Mouse (Mus musculus): ENCODE data around the gene Prkn. TPM values are rescaled to one million over a fixed set of nuclear protein-coding genes. Genes with fewer than 3 reads are reported as not detected.

Prkn gene
- total RNA-seq, 2 experiments from 2014 or later = 8.7 to 9.2 TPM

DNA sequence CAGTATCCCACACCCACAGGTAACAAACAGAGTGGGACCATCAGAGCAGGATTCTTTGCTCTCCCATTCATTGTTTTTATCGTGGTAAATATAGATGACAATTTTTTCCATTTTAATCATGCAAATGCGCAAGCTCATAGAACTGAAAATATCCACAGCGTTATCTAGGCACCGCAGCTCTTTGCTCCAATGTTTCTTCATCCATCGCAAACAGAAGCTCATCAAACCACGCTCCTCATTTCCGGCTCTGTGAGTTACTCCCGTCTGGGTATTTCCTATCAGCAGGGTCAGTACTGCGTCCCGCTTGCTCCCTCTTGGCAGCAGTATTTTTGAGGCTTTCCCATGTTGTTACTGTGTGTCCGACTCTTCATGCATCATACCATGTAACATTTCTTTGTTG is 1022.8 kb downstream of the Prkn start:
- intact Hi-C loops (cut with DNase I) = no loop called here
- DNase-seq (ENCODE audit: low spot score) = no peak

DNA sequence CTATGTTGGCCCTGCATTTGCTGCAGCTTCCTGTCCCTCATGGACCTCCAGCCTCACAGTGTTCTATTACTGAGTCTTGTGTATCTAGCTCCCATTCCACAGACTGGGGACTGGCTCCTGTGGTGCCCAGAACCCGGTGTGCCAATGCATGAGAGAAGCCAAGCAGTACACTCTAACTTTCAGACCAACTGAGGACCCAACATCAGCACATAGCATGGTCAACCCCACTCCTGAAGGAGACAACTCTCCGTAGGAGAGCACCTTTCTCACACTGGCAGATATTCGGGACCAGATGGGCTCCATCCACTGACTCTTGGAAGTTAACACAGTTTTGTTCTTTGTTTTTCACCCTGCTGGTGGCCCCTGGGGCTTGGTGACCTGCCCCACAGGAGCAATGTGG is 1026.0 kb downstream of the Prkn start:
- DNase-seq (ENCODE audit: low spot score) = no peak

DNA sequence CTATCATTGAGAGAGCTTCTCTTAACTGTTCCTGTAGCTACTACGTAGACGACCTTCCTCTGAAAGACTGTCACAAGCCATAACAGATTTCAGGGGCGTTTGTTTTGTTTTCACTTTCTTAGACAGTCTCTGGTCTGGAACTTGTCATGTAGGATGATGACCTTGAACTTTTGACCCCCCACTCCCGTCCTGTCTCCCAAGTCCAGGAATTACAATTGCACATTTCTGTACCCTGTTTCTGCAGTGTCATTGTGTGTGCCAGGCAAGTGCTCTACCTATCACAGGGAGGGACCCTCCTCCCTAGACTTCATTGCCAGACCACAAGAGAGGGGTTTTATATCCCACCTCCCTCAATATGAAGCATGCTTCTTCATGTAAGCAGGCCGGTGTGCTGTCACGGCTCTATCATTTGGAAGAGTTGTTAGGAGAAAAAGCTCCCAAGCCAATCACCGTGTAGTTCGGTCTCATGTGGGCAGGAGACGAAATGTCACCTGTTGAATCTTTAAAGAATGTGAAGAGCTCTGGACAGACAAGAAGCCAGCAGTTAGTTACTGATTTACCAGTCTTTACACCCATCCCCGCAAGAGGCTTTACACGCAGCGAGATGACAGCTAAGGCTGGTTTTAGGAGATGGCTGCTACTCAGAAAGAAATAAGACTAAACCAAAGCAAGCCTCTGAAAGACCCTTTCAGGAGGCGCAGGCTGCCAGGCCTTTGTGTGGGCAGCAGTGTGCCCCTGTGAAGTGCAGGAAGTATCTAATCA is 1027.3 kb downstream of the Prkn start:
- intact Hi-C loops (cut with DNase I) = no loop called here

More for the DNA sequence above, 1026.0 kb downstream of the Prkn start:
- intact Hi-C loops (cut with DNase I) = no loop called here

DNA sequence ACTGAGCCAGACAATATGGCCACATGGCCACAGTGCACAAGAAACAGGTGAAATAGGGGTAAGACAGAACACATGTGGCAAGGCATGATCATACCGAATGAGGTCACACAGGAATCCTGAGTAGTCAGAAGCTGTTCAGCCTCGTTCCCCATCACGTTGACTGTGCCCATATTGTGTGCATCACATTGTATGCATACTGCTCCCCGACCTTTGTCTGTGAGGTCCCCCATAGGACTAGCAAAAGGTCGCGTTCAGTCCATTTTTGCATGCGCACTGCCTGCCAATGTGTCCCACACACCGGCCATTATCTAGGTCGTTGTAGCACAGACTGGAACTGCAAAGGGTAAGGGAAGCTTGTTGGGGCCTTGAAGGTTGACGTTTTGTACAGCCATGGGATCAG is 1030.4 kb downstream of the Prkn start:
- intact Hi-C loops (cut with DNase I) = no loop called here
- no peak for DNase-seq (ENCODE audit: low spot score)

More for the DNA sequence above, 1027.3 kb downstream of the Prkn start:
- DNase-seq (ENCODE audit: low spot score) = no peak

DNA sequence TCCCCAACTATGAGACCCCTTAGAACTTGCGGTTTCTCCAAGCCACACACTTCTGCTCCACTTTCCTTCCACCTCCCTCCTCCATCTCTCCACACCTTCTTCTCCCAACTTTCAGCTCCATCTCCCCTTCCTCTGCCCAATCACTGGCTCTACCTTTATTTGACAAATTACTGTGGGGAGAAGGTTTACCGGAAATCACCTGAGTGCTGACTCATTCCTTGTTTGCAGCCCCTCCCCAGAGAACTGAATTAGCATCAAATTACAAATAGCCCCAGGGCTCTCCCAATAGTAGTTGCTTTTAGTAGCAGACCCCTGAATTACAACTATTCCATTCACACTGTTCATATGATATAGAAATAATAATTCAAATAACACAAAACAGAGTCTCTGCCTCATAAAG is 1036.1 kb downstream of the Prkn start:
- intact Hi-C loops (cut with DNase I) = no loop called here
- no peak for DNase-seq (ENCODE audit: low spot score)

DNA sequence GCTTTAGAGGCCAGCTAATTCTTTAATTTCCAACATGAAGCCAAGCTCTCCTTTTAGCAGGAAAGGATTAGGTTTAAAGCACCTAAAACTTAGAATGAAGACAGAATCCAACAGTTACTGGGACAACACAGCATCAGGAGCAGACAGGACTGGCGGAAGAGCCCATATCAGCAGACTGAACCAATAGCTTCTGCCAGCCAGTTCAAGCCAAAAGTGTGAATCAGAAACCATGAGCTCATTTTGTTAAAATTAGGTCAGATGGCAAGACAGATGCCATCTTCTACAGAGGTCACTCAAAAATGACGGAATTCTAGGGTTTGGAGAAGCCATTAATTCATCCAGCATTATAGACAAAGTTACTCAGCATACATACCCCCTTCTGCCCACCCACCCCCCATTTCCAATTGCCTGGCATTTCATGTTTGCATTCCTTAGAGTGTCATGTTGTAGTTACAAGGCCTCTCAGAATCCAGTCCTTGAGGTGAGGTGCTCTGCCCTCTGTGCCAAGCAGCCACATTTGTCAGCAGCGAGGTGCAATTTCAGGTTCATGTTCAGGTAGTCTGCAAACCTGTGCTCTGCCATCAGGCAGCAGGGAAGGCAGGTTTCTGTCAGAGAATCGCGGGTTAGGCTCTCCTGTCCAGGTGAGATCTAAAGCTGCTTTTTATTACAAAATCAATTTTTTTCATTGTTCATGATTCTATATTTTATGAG is 1041.1 kb downstream of the Prkn start:
- DNase-seq (ENCODE audit: low spot score) = no peak
- intact Hi-C loops (cut with DNase I) = no loop called here

DNA sequence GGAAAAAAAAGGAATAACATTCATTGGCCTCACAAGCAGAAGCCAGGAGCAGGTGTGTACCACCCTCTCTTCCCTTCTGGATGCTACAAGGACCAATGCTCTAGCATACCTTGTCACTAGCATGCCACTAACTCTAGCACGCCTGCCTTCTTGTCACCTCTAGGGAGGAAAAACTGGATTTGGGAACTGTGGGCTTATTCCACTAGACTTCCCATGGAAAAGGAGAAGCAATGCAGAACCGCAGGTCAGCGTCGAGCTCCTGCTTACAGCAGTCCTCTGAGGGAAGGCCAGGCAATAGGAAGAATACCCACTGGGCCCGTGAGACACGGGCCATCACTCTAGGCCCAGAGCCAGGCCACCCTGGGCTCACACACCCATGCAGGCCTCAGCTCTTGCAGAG is 1045.4 kb downstream of the Prkn start:
- intact Hi-C loops (cut with DNase I) = no loop called here
- DNase-seq (ENCODE audit: low spot score) = no peak

DNA sequence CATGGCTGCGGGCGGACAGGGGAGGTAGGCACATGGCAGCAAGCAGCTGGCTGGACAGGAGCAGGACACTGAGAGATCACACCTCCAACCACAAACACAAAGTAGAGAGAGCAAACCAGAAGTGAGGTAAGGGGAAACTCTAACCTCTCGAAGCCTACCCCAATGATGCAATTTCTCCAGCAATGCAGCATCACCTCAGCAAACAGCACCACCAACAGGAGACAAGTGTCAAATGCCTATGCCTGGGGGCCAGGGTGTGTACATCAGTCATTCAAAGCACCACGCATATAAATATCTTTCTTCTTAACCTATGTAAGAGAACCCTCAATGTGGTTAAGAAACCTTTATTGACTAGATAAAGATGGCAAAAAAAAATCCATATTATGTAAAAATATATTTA is 1046.8 kb downstream of the Prkn start:
- intact Hi-C loops (cut with DNase I) = no loop called here
- no peak for DNase-seq (ENCODE audit: low spot score)

DNA sequence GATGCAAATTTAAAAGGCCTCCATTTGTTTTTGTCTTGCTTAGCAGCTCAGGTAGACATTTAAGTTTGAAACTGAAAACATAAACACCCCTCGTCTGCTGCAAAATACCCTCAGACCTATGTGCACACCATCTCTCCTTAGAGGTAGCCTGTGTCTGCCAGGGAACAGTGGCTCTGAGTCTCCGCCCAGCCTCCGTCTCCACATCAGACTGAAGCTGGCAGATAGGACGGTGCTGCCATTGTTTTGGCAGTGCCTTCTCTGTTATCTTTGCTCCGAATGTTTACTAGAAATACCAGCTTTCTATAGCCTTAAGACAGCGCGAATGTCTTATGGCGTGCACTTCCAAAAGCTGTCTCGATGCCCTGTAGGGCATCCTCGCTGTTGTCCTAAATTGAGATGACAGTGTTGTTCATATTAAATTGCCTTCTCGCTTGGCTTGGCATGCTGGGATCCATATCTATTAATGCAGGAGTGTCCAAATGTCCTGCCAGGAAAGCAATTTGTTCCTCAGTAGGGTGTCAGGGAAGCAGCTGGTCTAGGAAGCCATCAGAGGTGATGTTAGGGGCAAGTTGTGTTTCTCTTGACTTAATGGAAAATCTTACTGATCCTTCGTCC is 1047.5 kb downstream of the Prkn start:
- DNase-seq (ENCODE audit: low spot score) = no peak
- intact Hi-C loops (cut with DNase I) = no loop called here

DNA sequence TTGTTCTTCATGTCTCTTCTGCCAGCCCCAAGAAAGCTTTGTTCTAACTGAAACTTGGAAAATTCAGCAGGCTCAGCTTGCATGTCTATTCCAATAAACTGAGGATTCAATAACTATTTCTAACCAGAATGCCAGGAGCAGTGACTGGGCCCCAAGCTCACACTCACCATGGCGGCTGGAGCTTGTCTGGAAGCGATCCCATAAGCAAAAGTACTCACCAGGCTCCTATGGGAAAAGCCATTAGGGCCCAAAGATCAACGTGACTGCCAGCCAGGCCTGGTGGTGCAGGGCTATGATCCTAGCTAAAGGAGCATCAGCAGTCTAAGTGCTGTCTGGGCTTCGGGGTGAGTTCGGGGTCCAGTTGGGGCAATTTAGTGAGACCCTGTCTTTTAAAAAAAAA is 1048.6 kb downstream of the Prkn start:
- intact Hi-C loops (cut with DNase I) = no loop called here
- DNase-seq (ENCODE audit: low spot score) = no peak

DNA sequence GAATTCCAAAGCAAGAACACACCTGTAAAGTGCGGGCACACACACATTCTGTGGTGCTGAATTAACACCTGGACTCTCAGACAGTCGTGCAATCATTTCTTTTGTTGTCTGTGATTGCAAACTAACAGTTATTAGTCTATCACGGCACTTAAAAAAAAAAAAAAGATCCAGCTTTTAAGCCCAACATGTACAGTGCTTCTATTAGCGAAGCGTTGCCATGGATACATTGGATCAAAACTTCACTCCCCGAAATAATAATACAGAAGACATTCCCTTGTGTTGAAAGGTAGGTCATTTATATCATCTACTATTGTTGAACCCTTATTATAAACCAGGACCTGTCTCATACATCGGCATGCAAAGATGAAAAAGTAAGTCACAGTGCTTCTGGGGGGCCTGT is 1060.1 kb downstream of the Prkn start:
- DNase-seq (ENCODE audit: low spot score) = no peak
- intact Hi-C loops (cut with DNase I) = no loop called here

DNA sequence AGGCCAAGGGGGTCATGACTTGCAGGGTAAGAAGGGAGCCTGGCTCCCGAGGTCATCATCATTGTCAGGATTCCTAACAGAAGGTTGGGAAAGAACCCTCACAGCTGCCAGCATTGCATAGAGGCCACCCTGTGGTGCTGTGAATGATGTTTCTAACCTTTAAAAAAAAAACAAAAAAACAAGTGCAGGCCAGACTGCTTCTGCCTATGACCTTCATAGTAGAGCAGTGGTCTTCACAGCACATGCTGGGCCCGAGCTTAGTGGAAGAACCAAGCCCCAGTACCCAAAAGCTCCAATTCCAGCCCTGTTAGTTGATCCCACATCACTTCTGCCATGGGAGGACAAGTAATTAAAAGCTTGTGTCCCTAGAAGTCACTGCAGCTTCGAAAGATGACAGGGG is 1061.5 kb downstream of the Prkn start:
- intact Hi-C loops (cut with DNase I) = no loop called here

DNA sequence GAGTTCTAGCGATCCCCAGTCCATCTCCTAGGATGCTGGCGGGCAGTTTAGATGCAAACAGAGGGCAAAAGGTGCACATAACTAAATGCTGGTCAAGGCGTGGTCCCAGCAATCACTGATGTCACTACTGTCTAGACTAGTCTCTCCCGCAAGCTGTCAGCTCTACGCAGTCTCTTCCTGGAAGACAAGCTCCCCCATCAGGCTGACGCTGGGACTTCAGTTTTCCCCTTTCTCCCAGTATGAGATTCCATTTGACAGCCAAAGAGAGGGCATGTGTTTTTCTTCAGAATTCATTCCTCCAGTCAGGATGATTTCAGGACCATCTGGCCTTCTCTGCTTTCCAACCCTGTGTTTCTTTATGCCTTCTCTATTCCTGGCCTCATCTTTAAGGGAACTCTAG is 1062.8 kb downstream of the Prkn start:
- intact Hi-C loops (cut with DNase I) = no loop called here
- no peak for DNase-seq (ENCODE audit: low spot score)

More for the DNA sequence above, 1061.5 kb downstream of the Prkn start:
- DNase-seq (ENCODE audit: low spot score) = no peak

DNA sequence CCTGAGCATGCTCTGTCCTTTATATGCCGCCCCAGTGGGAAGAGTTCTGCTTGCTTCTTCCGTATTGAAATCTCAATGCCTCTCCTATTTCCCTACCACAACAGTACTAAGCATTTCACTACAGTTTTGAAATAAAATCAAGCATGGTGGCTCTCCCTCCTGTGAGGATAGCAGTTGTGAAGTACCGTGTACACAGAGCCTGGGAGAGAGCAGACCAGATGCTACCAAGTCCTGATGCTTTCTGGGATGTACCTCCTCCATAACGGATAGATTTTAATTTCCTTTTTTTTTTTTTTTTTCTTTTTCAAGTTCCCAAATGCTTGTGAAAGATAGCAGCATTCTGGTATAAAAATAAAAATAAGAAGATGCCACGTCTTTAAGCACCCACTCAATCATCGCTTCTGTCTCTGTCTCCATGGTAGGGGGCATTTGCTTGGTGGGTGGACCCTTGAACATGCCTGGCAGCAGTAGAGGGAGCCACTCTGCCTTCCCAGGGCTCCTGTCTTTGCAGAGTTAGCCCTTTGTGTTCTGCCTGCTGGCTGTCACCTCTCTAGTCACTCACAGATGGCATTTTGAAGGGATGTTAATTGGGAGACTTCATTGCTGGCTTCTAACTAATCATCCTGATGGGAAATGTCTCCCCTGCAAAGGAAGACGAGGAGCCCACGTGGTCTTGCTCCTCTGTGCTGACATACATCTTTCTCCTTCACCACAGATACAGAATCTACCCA is 1070.6 kb downstream of the Prkn start:
- intact Hi-C loops (cut with DNase I) = no loop called here
- no peak for DNase-seq (ENCODE audit: low spot score)

DNA sequence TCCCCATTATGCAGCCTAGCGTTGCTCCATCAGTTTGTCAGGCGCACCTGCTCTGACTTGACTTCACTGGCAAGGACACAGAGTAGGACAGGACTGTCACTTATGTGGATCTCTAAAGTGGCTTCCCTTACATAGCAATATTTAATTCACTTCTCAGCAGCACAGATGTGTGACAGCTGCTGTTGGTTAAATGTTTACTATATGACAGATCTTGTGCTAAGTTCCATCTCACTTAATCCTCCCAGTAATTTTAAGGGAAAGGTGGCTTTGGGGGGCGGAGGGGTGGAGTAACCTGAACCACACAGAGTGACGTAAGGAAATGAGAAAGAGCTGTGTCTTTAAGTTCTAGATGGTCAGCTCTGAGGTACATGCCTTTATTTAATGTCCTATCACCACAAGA is 1072.0 kb downstream of the Prkn start:
- no peak for DNase-seq (ENCODE audit: low spot score)
- intact Hi-C loops (cut with DNase I) = no loop called here

DNA sequence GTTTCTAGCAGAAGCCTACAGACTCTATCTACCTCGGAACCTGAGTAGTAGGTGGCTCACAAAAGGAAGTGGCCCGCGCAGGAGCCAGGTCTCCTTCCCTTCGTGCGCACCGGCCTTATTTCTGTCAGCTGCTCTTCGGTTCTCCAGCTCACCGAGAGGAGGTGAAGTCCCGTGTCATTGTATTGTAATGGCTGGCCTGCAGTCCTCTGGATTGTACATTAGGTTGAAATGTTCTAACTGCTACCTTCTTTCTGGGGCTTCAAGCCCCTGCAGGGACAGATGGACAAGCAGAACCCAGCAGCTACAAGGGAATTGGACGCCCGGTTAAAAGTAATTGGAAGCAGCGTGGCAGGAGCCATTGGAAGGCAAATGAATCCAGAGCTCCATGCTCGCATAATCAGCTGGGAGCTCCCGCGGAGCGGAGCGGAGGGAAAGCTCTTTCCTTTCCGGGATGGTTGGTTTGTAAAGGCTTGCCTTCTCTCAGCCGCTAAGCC is 1072.7 kb downstream of the Prkn start:
- no peak for DNase-seq (ENCODE audit: low spot score)
- intact Hi-C loops (cut with DNase I) = no loop called here

DNA sequence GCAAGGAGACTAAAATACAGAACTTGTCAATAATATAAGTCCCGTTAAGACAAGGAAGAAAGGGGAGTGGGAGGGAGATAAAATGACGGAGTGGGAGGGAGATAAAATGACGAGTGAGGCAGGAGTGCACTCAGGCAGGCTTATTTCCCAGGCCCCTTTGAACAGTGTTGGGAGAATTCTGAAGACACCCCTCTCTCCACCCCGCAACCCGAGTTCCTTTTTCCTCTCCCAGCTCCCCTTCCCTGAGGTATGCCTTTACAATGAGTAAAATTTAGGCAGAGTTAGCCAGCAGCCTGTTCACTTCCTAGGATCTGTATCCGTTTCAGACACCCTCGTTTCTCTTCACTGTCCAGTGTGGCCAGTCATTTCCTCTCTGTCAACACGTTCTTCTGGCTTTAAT is 1073.4 kb downstream of the Prkn start:
- intact Hi-C loops (cut with DNase I) = no loop called here
- no peak for DNase-seq (ENCODE audit: low spot score)

DNA sequence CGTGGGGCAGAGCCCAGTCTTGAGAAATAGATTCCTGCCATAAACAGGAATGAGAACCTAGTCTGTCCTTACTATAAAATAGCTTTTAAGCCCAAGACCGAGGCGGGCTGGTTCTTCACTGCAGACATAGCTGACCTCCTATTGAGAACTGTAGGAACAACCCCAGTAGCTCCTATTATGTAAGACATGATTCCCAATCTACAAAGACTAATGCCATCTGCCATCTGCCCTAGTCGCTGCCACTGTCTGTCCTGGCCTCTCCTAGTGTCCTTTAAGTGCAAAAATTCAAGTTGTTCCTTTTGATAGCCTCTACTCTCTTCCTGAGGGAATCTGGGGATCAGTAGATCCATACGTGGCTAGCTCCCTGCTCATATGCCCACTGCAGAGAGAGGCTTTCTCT is 1074.3 kb downstream of the Prkn start:
- intact Hi-C loops (cut with DNase I) = no loop called here
- DNase-seq (ENCODE audit: low spot score) = no peak

DNA sequence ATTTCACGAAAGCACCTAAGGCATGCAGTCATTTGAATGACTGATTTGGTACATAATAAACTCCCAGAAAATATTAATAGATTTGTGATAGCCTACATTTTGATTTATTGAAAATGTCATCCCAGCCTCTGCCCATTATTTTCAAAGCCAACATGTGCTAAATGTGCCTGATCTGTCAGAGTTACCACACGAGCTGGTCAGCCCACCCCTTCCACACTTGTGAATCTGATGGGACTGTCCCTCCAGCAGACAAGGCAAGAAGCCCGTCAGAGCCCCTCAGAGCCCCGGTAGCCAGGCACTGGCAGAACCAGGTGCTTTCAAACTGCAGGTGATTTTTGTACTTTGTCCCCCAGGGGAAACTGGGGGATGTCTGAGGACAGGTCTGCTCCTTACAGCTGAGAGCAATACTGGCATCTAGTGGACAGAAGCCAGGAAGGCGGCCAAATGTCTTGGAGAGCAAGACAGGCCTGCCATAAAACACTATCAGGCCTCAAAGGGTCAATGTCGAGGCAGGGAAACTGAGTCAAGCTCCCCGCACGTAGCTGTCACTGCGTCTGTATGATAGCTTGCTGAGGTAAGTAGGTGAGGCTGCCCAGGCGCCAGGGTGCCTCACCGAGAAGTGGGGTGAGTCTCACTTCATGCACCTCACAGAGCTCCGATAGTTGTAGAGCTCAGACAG is 1078.1 kb downstream of the Prkn start:
- no peak for DNase-seq (ENCODE audit: low spot score)
- intact Hi-C loops (cut with DNase I) = no loop called here

DNA sequence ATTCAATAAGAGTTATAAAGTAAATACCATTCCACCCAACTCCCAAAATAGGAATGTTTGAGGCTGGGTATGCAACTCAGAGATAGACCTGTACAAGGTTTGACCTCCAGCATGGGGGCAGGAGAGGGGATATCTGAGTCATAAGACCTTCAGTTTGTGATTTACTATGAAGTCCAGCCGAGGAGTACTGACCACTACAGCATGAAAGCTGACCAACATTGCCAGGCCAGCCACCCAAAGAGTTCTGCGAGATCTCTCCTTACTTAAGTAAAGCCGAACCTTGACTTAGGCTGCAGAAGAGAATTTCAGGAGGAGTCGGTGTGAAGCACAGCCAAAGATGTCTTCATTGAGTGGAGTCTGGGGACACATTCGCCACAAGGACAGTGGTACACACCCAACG is 1079.4 kb downstream of the Prkn start:
- intact Hi-C loops (cut with DNase I) = no loop called here
- no peak for DNase-seq (ENCODE audit: low spot score)

Data from heart, postnatal 25 days (tissue).